8 mouse cellular contexts compared by ENCODE assay signal in the genomic region with DNA sequence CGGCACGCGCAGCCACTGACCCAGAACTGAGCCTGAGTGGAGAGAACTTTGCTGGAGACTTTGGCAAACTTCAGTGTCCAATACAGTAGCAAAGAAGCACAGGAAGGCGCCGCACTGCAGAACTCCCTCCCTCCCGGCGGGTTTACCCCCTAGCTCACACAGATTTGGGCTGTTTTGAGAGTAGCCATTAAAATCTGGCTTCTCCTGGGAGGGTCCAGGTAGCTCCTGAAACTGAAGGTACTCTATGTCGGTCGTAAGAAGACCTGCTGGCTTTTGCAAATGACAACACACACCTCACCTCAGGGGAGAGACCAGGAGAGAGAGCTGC. TPM values are rescaled to one million over a fixed set of nuclear protein-coding genes. Genes with fewer than 3 reads are reported as not detected.
DNase-seq lines count a peak whose midpoint lies in the region; ATAC-seq and TF ChIP-seq lines count a peak whose summit lies in the region.

No protein-coding gene starts in this region.

- no peak for TF ChIP-seq CTCF in spleen, adult 2 months (IDR thresholded peaks at IDR 0.05; ENCODE audit: extremely low read depth, insufficient read depth, insufficient read length, insufficient replicate concordance)

- no peak for DNase-seq in spleen, adult 2 months (ENCODE audit: low read depth in 1 of 2, low spot score in 2 of 2)
- no peak for DNase-seq in spleen, postnatal 36 days (ENCODE audit: low spot score in 2 of 2)
- DNase-seq in forebrain, embryonic 11.5 days (ENCODE audit: low spot score), result no peak
- no peak for DNase-seq in limb, embryonic 11.5 days (ENCODE audit: low spot score)
- no peak for DNase-seq in right cerebral cortex, postnatal 10 days (ENCODE audit: low spot score in 2 of 2)

- H3K9me3 ChIP-seq in forebrain, embryonic 11.5 days (ENCODE audit: control insufficient read depth, low read length), result no peaks in the 10 kb centered on the region
- H3K9me3 ChIP-seq in limb, embryonic 11.5 days (ENCODE audit: control insufficient read depth, low read length), result no peaks in the 10 kb centered on the region
- H3K9me3 ChIP-seq in stomach, embryonic 14.5 days (ENCODE audit: control insufficient read depth, low read depth, low read length), result no peaks in the 10 kb centered on the region

- H3K27ac ChIP-seq in spleen, adult 2 months (ENCODE audit: insufficient read depth, low read length), result peak overlapping the region; percentile 69
- H3K27ac ChIP-seq in forebrain, embryonic 11.5 days (ENCODE audit: low read depth, low read length), result no peak overlapping the region
- H3K27ac ChIP-seq in limb, embryonic 11.5 days (replicated peaks; ENCODE audit: low read depth, low read length), result peak overlapping the region; percentile 43; the same call in 1 of the 2 replicates
- no peak overlapping the region for H3K27ac ChIP-seq in stomach, embryonic 14.5 days (ENCODE audit: low read length)

- no peak for TF ChIP-seq POLR2A in spleen, adult 2 months (IDR thresholded peaks at IDR 0.05; ENCODE audit: low read depth, low read length)

- H3K36me3 ChIP-seq in spleen, adult 2 months (ENCODE audit: control insufficient read depth, insufficient read depth, low read length), result peaks cover 1% of the 10 kb centered on the region; the same call in 1 of the 2 replicates
- no peaks in the 10 kb centered on the region for H3K36me3 ChIP-seq in forebrain, embryonic 11.5 days (ENCODE audit: control insufficient read depth, insufficient read depth, low read length)
- H3K36me3 ChIP-seq in limb, embryonic 11.5 days (ENCODE audit: control insufficient read depth, insufficient read depth, low read length), result no peaks in the 10 kb centered on the region; the same call in 1 of the 2 replicates
- H3K36me3 ChIP-seq in stomach, embryonic 14.5 days (ENCODE audit: control insufficient read depth, insufficient read depth, low read length), result peaks cover 5% of the 10 kb centered on the region

- 0 out of 2 replicates have a peak, but pooled peaks cover 2% of the 10 kb centered on the region for H3K27me3 ChIP-seq in spleen, adult 2 months (ENCODE audit: control insufficient read depth, insufficient read depth, low read length)
- H3K27me3 ChIP-seq in forebrain, embryonic 11.5 days (ENCODE audit: control insufficient read depth, insufficient read depth, low read length), result peaks cover 8% of the 10 kb centered on the region
- H3K27me3 ChIP-seq in limb, embryonic 11.5 days (ENCODE audit: control insufficient read depth, insufficient read depth, low read length), result peaks cover 5% of the 10 kb centered on the region; the same call in 1 of the 2 replicates
- no peaks in the 10 kb centered on the region for H3K27me3 ChIP-seq in stomach, embryonic 14.5 days (ENCODE audit: control insufficient read depth, insufficient read depth, low read length)

- H3K4me2 ChIP-seq in forebrain, embryonic 11.5 days (ENCODE audit: low read depth, low read length, severe bottlenecking), result peak overlapping the region; percentile 79
- H3K4me2 ChIP-seq in limb, embryonic 11.5 days (ENCODE audit: low read depth, severe bottlenecking), result peak overlapping the region; percentile 51
- H3K4me2 ChIP-seq in stomach, embryonic 14.5 days (replicated peaks; ENCODE audit: low read depth, low read length), result peak overlapping the region; percentile 67

- H3K4me1 ChIP-seq in spleen, adult 2 months (ENCODE audit: control insufficient read depth, insufficient read depth, insufficient read length), result peaks cover 20% of the 10 kb centered on the region; the same call in 1 of the 2 replicates
- H3K4me1 ChIP-seq in forebrain, embryonic 11.5 days (replicated peaks; ENCODE audit: control insufficient read depth, insufficient read depth, low read length), result peaks cover 10% of the 10 kb centered on the region; the same call in 1 of the 2 replicates
- 0 out of 2 replicates have a peak, but pooled peaks cover 4% of the 10 kb centered on the region for H3K4me1 ChIP-seq in limb, embryonic 11.5 days (ENCODE audit: control insufficient read depth, insufficient read depth, low read length)
- H3K4me1 ChIP-seq in stomach, embryonic 14.5 days (ENCODE audit: control insufficient read depth, insufficient read depth, low read length), result peaks cover 13% of the 10 kb centered on the region

- peak overlapping the region; percentile 85 for H3K4me3 ChIP-seq in spleen, adult 2 months (ENCODE audit: extremely low read depth, insufficient read depth, insufficient read length)
- peak overlapping the region; percentile 86 for H3K4me3 ChIP-seq in forebrain, embryonic 11.5 days (ENCODE audit: low read depth, low read length)
- peak overlapping the region; percentile 79 for H3K4me3 ChIP-seq in limb, embryonic 11.5 days (ENCODE audit: low read depth, low read length)
- H3K4me3 ChIP-seq in stomach, embryonic 14.5 days (ENCODE audit: low read depth, low read length), result peak overlapping the region; percentile 83

- H3K9ac ChIP-seq in forebrain, embryonic 11.5 days (ENCODE audit: low read length), result peak overlapping the region; percentile 81
- H3K9ac ChIP-seq in limb, embryonic 11.5 days (ENCODE audit: low read length), result peak overlapping the region; percentile 91; the same call in 1 of the 2 replicates
- peak overlapping the region; percentile 82 for H3K9ac ChIP-seq in stomach, embryonic 14.5 days (replicated peaks; ENCODE audit: low read depth, low read length)

- no peak for ATAC-seq in forebrain, embryonic 11.5 days (replicated peaks; ENCODE audit: low FRiP score)
- no peak; the same call in 1 of the 2 replicates for ATAC-seq in limb, embryonic 11.5 days (ENCODE audit: insufficient number of reproducible peaks, low FRiP score, low TSS enrichment, low read depth)
- no peak; the same call in 1 of the 2 replicates for ATAC-seq in stomach, embryonic 14.5 days (ENCODE audit: insufficient number of reproducible peaks, insufficient read depth, low FRiP score, low read depth)
- no peak for ATAC-seq in activated CD4-positive, CD25-positive, alpha-beta regulatory T cell, adult 4 months
- ATAC-seq in monocyte, adult 5-6 weeks (replicated peaks; ENCODE audit: insufficient number of reproducible peaks, low FRiP score, low TSS enrichment, poor library complexity, severe bottlenecking), result no peak

- 11% methylated on average over 9 of the region's 9 CpGs for WGBS in spleen, adult 2 months
- WGBS in forebrain, embryonic 11.5 days, result 20% methylated on average over 9 of the region's 9 CpGs
- 15% methylated on average over 9 of the region's 9 CpGs for WGBS in limb, embryonic 11.5 days
- 13% methylated on average over 9 of the region's 9 CpGs for WGBS in stomach, embryonic 14.5 days

RNA-seq across cellular contexts. Expression of a gene that starts 0.8 kb away (rescaled TPM):
- polyA plus RNA-seq in spleen, adult 2 months (2012; rRNA removed), result 5.3 and 5.7 TPM in 2 replicates
- 3.4 and 4.6 TPM in 2 replicates for polyA plus RNA-seq in forebrain, embryonic 11.5 days (2014; fragmentation: Nextera tagmentation; extraction: Ambion mirVana)
- 4.3 and 4.8 TPM in 2 replicates for polyA plus RNA-seq in limb, embryonic 11.5 days (2014; fragmentation: Nextera tagmentation; extraction: Ambion mirVana)
- polyA plus RNA-seq in stomach, embryonic 14.5 days (2014; fragmentation: Nextera tagmentation; extraction: Ambion mirVana), result 4.6 and 5.9 TPM in 2 replicates
- polyA plus RNA-seq in activated CD4-positive, CD25-positive, alpha-beta regulatory T cell, adult 4 months (2017; shearing (Covaris generic)), result 1 to 10 TPM; 1.2 to 2.2 TPM
- 6.5 to 11.1 TPM (median 9.0 TPM) in 3 replicates for total RNA-seq in monocyte, adult 5-6 weeks (2017)

RNA-seq across cellular contexts. Expression of a gene that starts 10.2 kb away (rescaled TPM):
- polyA plus RNA-seq in spleen, adult 2 months (2012; rRNA removed), result 0.32 and 0.35 TPM in 2 replicates
- polyA plus RNA-seq in forebrain, embryonic 11.5 days (2014; fragmentation: Nextera tagmentation; extraction: Ambion mirVana), result 12.5 and 14.1 TPM in 2 replicates
- 5.9 and 7.1 TPM in 2 replicates for polyA plus RNA-seq in limb, embryonic 11.5 days (2014; fragmentation: Nextera tagmentation; extraction: Ambion mirVana)
- polyA plus RNA-seq in stomach, embryonic 14.5 days (2014; fragmentation: Nextera tagmentation; extraction: Ambion mirVana), result 5.2 and 5.4 TPM in 2 replicates
- polyA plus RNA-seq in activated CD4-positive, CD25-positive, alpha-beta regulatory T cell, adult 4 months (2017; shearing (Covaris generic)), result under 1 TPM; 0.22 to 0.29 TPM
- total RNA-seq in monocyte, adult 5-6 weeks (2017), result 0.10 to 0.32 TPM in 2 of 3 replicates, not detected in the other

RNA-seq across cellular contexts. Expression of a gene that starts 38.1 kb away (rescaled TPM):
- polyA plus RNA-seq in spleen, adult 2 months (2012; rRNA removed), result 22.9 and 35.8 TPM in 2 replicates
- polyA plus RNA-seq in forebrain, embryonic 11.5 days (2014; fragmentation: Nextera tagmentation; extraction: Ambion mirVana), result 92.7 and 96.0 TPM in 2 replicates
- polyA plus RNA-seq in limb, embryonic 11.5 days (2014; fragmentation: Nextera tagmentation; extraction: Ambion mirVana), result 83.2 and 84.8 TPM in 2 replicates
- 80.8 and 89.5 TPM in 2 replicates for polyA plus RNA-seq in stomach, embryonic 14.5 days (2014; fragmentation: Nextera tagmentation; extraction: Ambion mirVana)
- 10 to 100 TPM; 34.1 to 38.1 TPM for polyA plus RNA-seq in activated CD4-positive, CD25-positive, alpha-beta regulatory T cell, adult 4 months (2017; shearing (Covaris generic))
- total RNA-seq in monocyte, adult 5-6 weeks (2017), result 22.7 to 35.9 TPM (median 27.8 TPM) in 3 replicates

RNA-seq across cellular contexts. Expression of a gene that starts 38.2 kb away (rescaled TPM):
- 4.0 and 4.1 TPM in 2 replicates for polyA plus RNA-seq in spleen, adult 2 months (2012; rRNA removed)
- polyA plus RNA-seq in forebrain, embryonic 11.5 days (2014; fragmentation: Nextera tagmentation; extraction: Ambion mirVana), result 6.0 and 6.6 TPM in 2 replicates
- 4.2 and 4.9 TPM in 2 replicates for polyA plus RNA-seq in limb, embryonic 11.5 days (2014; fragmentation: Nextera tagmentation; extraction: Ambion mirVana)
- polyA plus RNA-seq in stomach, embryonic 14.5 days (2014; fragmentation: Nextera tagmentation; extraction: Ambion mirVana), result 3.8 and 4.8 TPM in 2 replicates
- 1 to 10 TPM in 1 of 2 experiments, under 1 TPM in 1; 0.61 to 1.2 TPM for polyA plus RNA-seq in activated CD4-positive, CD25-positive, alpha-beta regulatory T cell, adult 4 months (2017; shearing (Covaris generic))
- 3.7 to 4.9 TPM (median 3.8 TPM) in 3 replicates for total RNA-seq in monocyte, adult 5-6 weeks (2017)

Comparison
In these comparisons a context has a peak if more than half of its experiments do, and no peak if none do; other contexts are left out.
1. H3K27ac ChIP-seq: peak in spleen, adult 2 months (single experiment) and limb, embryonic 11.5 days (single experiment); none in forebrain, embryonic 11.5 days (single experiment) and stomach, embryonic 14.5 days (single experiment).
2. Peak in every context shown above with its lines, with median percentiles within 50 percentile points of each other: H3K4me3 ChIP-seq, H3K4me2 ChIP-seq and H3K9ac ChIP-seq.